Mouse (Mus musculus) CH12.LX (cell line): ENCODE measurements around the gene Ubxn6.

Experiments
- CHD2 ChIP-seq: IDR thresholded peaks from 2 replicates; pipeline ENCODE4 v1.6.1; 2011; ENCODE audit warnings: low read length, improper control_type of control experiment
- CTCF ChIP-seq, 2 experiments: IDR thresholded peaks in 1 of 2; conservative IDR thresholded peaks in 1 of 2; 2 replicates each; pipeline ENCODE4 v1.5.1; 2011 to 2012; ENCODE audit warnings: low read depth in 2 of 2, low read length in 2 of 2, improper control_type of control experiment in 1 of 2, inconsistent platforms in 1 of 2, mild to moderate bottlenecking in 1 of 2, moderate library complexity in 1 of 2
- ETS1 ChIP-seq: conservative IDR thresholded peaks from 2 replicates; pipeline ENCODE4 v1.6.1; 2012; ENCODE audit warnings: low read depth, mild to moderate bottlenecking, inconsistent platforms, low read length, improper control_type of control experiment, moderate library complexity
- MAX ChIP-seq: IDR thresholded peaks from 2 replicates; pipeline ENCODE4 v1.6.1; 2011; ENCODE audit warnings: low read length, improper control_type of control experiment
- MYC ChIP-seq: IDR thresholded peaks from 2 replicates; pipeline ENCODE4 v1.6.1; 2011; ENCODE audit warnings: low read depth, mild to moderate bottlenecking, improper control_type of control experiment, low read length
- POLR2A ChIP-seq: IDR thresholded peaks from 2 replicates; pipeline ENCODE4 v1.6.1; 2011; ENCODE audit warnings: low read depth, mild to moderate bottlenecking, improper control_type of control experiment, low read length
- TCF12 ChIP-seq: IDR thresholded peaks from 2 replicates; pipeline ENCODE4 v1.6.1; 2014; ENCODE audit warnings: low read depth, mild to moderate bottlenecking, inconsistent platforms, low read length, improper control_type of control experiment
- ZMIZ1 ChIP-seq: IDR thresholded peaks from 2 replicates; pipeline ENCODE4 v1.6.1; 2012; ENCODE audit warnings: low read depth, mild to moderate bottlenecking, inconsistent platforms, low read length, improper control_type of control experiment

GRCm38 (mm10) chr17:56106981-56107380 is 32.2 kb upstream of the Ubxn6 start:
- TF ChIP-seq CHD2 = no peak
- TF ChIP-seq POLR2A = no peak
- no peak for TF ChIP-seq CTCF (conservative IDR thresholded peaks at IDR 0.05 in 1 of 2, IDR thresholded peaks at IDR 0.05 in 1 of 2; ENCODE audit: low read depth in 2 of 2, low read length in 2 of 2)
- no peak for TF ChIP-seq ZMIZ1
- TF ChIP-seq MYC = no peak
- TF ChIP-seq TCF12 = no peak
- TF ChIP-seq MAX = no peak
- no peak for TF ChIP-seq ETS1
